ENCODE assay signal across 11 mouse cellular contexts in the genomic region with DNA sequence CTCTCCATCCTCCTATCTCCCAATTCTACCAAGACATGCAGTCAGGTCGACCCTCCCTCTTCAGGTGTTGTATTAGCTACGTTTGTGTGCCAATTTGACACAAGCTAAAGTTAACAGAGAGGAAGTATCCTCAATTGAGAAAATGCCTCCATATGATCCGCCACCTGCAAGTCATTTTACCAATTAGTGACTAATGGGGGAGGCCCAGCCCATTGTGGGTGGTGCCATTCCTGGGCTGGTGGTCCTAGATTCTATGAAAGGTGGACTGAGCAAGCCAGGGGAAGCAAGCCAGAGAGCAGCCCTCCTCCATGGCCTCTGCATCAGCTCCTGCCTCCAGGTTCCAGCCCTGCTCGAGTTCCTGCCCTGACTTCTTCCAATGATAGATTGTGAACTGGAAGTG.
"Had no signal": no experiment of that assay in that cellular context is flagged by ENCODE, and none has a peak within 500 bp of the region (broad histone marks: within the 10 kb centered on the region; RNA-seq: fewer than 3 reads in every experiment).

No protein-coding gene starts in this region.

- H3K27ac ChIP-seq: limb, embryonic 12.5 days; midbrain, embryonic 13.5 days; neural tube, embryonic 15.5 days had no signal

- H3K4me3 ChIP-seq: kidney, embryonic 15.5 days; limb, embryonic 12.5 days; lung, embryonic 15.5 days; midbrain, embryonic 13.5 days; neural tube, embryonic 15.5 days had no signal

- H3K4me2 ChIP-seq: limb, embryonic 12.5 days; lung, embryonic 15.5 days; midbrain, embryonic 13.5 days; neural tube, embryonic 15.5 days had no signal

- H3K36me3 ChIP-seq: kidney, embryonic 15.5 days; liver, embryonic 13.5 days; lung, embryonic 15.5 days; midbrain, embryonic 13.5 days; neural tube, embryonic 15.5 days had no signal

- H3K9ac ChIP-seq: kidney, embryonic 15.5 days; limb, embryonic 12.5 days; liver, embryonic 13.5 days; lung, embryonic 15.5 days; midbrain, embryonic 13.5 days; neural tube, embryonic 15.5 days had no signal

- ATAC-seq: liver, postnatal 0 days had no signal

- DNase-seq: kidney, postnatal 14 days; liver; liver, embryonic 13.5 days; liver, postnatal 0 days; lung, postnatal 14 days; thymus, postnatal 4 days had no signal

- H3K9me3 ChIP-seq: liver, embryonic 13.5 days; lung, embryonic 15.5 days; midbrain, embryonic 13.5 days; neural tube, embryonic 15.5 days had no signal

- H3K27me3 ChIP-seq: kidney, embryonic 15.5 days; limb, embryonic 12.5 days; liver, embryonic 13.5 days; lung, embryonic 15.5 days; midbrain, embryonic 13.5 days; neural tube, embryonic 15.5 days had no signal
